Mouse (Mus musculus): ENCODE results near the gene Usp54. TPM values are rescaled to one million over a fixed set of nuclear protein-coding genes. Genes with fewer than 3 reads are reported as not detected.

Gene Usp54
- 16.6 and 18.6 TPM in 2 replicates for polyA plus RNA-seq (2016; fragmentation: Nextera tagmentation; extraction: Ambion mirVana)

DNA sequence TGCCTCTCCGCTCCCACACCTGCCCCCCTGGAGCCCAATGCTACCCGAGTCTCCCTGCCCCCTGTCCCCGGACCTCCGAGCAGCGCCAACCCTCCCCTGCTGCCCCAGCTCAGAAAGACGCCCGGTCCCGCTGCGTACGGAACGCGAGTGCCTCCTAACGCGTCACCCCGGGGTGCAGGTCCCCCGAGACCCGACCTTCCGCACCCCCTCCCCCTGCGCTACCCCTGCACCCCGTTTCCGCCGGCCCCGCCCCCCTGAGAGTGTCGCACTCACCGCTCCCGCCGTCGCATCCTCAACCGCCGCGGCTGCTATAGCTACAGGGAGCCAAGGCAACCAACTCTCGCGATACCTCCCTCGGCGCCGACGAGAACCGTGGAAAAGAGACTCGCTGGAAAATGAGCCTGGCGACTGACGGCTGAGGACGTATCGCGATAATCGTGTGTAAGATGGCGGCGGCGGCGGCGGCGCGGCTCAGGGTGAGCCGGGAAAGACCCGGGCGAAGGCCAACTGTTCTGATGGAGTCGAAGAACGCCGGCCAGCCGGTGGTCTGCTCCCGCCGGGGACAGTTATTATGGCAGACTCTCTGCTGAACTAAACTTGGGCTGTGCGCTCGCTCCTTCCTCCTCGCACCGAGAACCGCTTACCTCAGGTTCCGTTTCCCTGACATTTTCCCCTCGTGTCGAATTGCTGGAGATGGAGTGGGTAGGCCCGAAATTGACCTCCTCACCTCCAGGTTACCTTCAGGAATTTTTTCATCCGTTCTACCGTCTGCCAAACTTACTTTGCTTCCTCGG, at the start of gene Usp54:
Usp54 (minus strand) TSS at position 420 of the 794 bp plus-strand sequence.
- Histone ChIP-seq H3K9me3 (no peaks in the 10 kb centered on the region), H3K4me2 (replicated peaks) (peak within 1 kb of the TSS; percentile 81), H3K4me1 (0 out of 2 replicates have a peak, but pooled peaks cover 8% of the 10 kb centered on the region), H3K36me3 (no peaks in the 10 kb centered on the region), H3K27me3 (no peaks in the 10 kb centered on the region), H3K27ac (replicated peaks) (peak within 1 kb of the TSS; percentile 90), H3K9ac (replicated peaks) (peak within 1 kb of the TSS; percentile 87), H3K4me3 (peak within 1 kb of the TSS; percentile 88)
- under 1% methylated on average over 72 of the region's 73 CpGs for WGBS
- ATAC-seq (ENCODE audit: low FRiP score, low read depth): peak; percentile 97

DNA sequence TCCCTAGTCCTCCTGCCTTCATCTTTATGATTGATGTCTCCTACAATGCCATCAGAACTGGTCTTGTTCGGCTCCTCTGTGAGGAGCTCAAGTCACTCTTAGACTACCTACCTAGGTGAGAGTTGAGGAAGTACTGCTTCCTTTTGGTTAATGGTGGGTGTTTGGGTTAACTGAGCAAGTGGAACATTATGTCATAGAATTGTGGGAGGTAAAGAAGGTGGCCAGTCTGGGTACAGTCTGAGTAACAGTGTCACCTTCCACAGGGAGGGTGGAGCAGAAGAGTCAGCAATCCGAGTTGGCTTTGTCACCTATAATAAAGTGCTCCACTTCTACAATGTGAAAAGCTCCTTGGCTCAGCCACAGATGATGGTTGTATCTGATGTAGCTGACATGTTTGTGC, 48.1 kb upstream of the Usp54 start:
- no peak for ATAC-seq (ENCODE audit: low FRiP score, low read depth)
- Histone ChIP-seq H3K9ac (replicated peaks) (no peak overlapping the region), H3K36me3 (peaks cover 99% of the 10 kb centered on the region), H3K4me2 (replicated peaks) (no peak overlapping the region), H3K9me3 (no peaks in the 10 kb centered on the region), H3K4me3 (no peak overlapping the region), H3K27ac (replicated peaks) (no peak overlapping the region), H3K4me1 (peaks cover 2% of the 10 kb centered on the region; the same call in 1 of the 2 replicates), H3K27me3 (no peaks in the 10 kb centered on the region)
- 92% methylated on average over 2 of the region's 2 CpGs for WGBS

DNA sequence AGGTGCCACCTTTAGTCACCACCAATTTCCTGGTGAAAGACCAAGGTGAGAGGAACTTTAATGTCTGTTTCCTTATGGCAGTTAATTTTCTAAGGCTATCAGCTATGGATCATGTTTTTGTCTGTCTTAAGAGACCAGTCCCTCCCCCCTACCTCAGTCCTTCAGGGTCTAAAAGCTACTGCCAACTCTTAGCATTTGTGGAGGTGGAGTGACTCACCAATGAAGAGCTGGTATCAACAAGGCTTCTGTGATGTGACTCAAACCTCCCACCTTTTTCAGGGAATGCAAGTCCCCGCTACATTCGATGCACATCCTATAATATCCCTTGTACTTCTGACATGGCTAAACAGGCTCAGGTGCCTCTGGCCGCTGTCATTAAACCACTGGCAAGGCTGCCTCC, 45.7 kb upstream of the Usp54 start:
- no peaks in the 10 kb centered on the region for H3K9me3 ChIP-seq
- no peak overlapping the region for H3K9ac ChIP-seq (replicated peaks)
- no peaks in the 10 kb centered on the region for H3K27me3 ChIP-seq
- H3K36me3 ChIP-seq: peaks cover 98% of the 10 kb centered on the region
- H3K27ac ChIP-seq (replicated peaks): no peak overlapping the region
- H3K4me3 ChIP-seq: no peak overlapping the region
- 92% methylated on average over 3 of the region's 3 CpGs for WGBS
- no peak for ATAC-seq (ENCODE audit: low FRiP score, low read depth)
- no peaks in the 10 kb centered on the region for H3K4me1 ChIP-seq
- no peak overlapping the region for H3K4me2 ChIP-seq (replicated peaks)

GRCm38 (mm10) chr14:20682498-20682897, 41.6 kb upstream of the Usp54 start:
- no peak for ATAC-seq (ENCODE audit: low FRiP score, low read depth)
- Histone ChIP-seq H3K4me2 (replicated peaks) (no peak overlapping the region), H3K36me3 (peaks cover 98% of the 10 kb centered on the region), H3K27ac (replicated peaks) (no peak overlapping the region), H3K27me3 (no peaks in the 10 kb centered on the region), H3K4me3 (no peak overlapping the region), H3K9me3 (no peaks in the 10 kb centered on the region), H3K9ac (replicated peaks) (no peak overlapping the region), H3K4me1 (no peaks in the 10 kb centered on the region)
- WGBS: 80% methylated on average over 3 of the region's 3 CpGs

- no peak overlapping the region for H3K4me3 ChIP-seq
- no peaks in the 10 kb centered on the region for H3K9me3 ChIP-seq
- 92% methylated on average over 2 of the region's 2 CpGs for WGBS
- no peak overlapping the region for H3K27ac ChIP-seq (replicated peaks)
- H3K9ac ChIP-seq (replicated peaks): no peak overlapping the region
- no peak overlapping the region for H3K4me2 ChIP-seq (replicated peaks)
- no peaks in the 10 kb centered on the region for H3K4me1 ChIP-seq
- no peak for ATAC-seq (ENCODE audit: low FRiP score, low read depth)
- H3K27me3 ChIP-seq: no peaks in the 10 kb centered on the region
- H3K36me3 ChIP-seq: peaks cover 98% of the 10 kb centered on the region
These were observed 40.9 kb upstream of the Usp54 start for GRCm38 (mm10) chr14:20681742-20682141.

- 95% methylated on average over 4 of the region's 4 CpGs for WGBS
- ATAC-seq (ENCODE audit: low FRiP score, low read depth): no peak
- Histone ChIP-seq H3K4me2 (replicated peaks) (no peak overlapping the region), H3K9me3 (no peaks in the 10 kb centered on the region), H3K4me1 (peaks cover 13% of the 10 kb centered on the region), H3K36me3 (peaks cover 70% of the 10 kb centered on the region), H3K4me3 (no peak overlapping the region), H3K9ac (replicated peaks) (no peak overlapping the region), H3K27me3 (no peaks in the 10 kb centered on the region), H3K27ac (replicated peaks) (no peak overlapping the region)
These were observed 37.0 kb upstream of the Usp54 start for GRCm38 (mm10) chr14:20677906-20678305.

DNA sequence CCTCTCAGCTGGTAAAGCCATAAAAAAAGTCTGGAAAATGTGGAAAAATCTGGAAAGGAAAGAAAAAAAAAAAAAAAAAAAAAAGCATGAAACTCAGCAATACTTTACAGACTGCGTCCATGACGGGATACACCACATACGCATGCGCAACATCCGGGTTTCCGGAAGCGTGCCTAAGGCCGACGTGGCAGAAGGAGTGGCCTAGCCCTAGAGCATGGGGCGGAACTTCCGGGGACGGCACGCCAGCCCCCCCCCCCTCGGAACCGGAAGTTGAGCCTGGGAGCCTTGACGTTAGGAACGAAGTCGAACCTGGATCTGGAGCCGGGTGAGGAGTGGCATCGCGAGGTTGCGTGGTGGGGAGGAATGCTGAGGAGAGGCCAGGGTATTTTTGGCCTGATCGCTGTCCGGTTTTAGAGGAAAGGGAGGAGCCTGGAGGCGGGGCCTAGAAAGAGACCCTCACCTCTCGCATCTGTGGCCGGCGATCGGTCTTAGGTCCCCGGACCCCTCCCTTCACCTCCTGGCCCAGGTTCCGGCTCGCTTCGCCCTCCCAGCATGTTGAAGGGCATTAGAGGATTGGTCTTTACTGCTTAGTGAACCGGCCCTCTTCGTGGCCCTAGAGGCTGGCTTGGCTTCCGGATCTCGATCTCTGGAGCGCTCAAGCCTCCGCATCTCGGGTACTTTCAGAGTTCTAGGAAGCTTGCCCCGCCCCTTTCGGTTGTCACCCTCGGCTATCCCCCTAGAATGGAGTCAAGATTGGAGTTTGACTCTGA, 33.4 kb upstream of the Usp54 start, which contains the start of gene Sec24c:
Sec24c (plus strand) TSS at position 245 of the 770 bp plus-strand sequence.
- peak; percentile 97 for ATAC-seq (ENCODE audit: low FRiP score, low read depth)
- WGBS: 0% methylated on average over 43 of the region's 43 CpGs
- H3K27ac ChIP-seq (replicated peaks): peak within 1 kb of the TSS; percentile 84

GRCm38 (mm10) chr14:20673735-20674063, 32.8 kb upstream of the Usp54 start:
- no peak overlapping the region; the same call in 1 of the 2 replicates for H3K27ac ChIP-seq (replicated peaks)
- peak; percentile 66 for ATAC-seq (ENCODE audit: low FRiP score, low read depth)
- no peaks in the 10 kb centered on the region for H3K9me3 ChIP-seq
- 11% methylated on average over 13 of the region's 13 CpGs for WGBS
- H3K4me3 ChIP-seq: peak overlapping the region; percentile 83
- 0 out of 2 replicates have a peak overlapping the region, but pooled peaks have one; percentile 20 for H3K9ac ChIP-seq (replicated peaks)
- H3K4me1 ChIP-seq: peaks cover 13% of the 10 kb centered on the region
- peaks cover 30% of the 10 kb centered on the region for H3K36me3 ChIP-seq
- H3K27me3 ChIP-seq: peaks cover 2% of the 10 kb centered on the region; the same call in 1 of the 2 replicates
- peak overlapping the region; percentile 73 for H3K4me2 ChIP-seq (replicated peaks)

More for the DNA sequence above, 33.4 kb upstream of the Usp54 start, which contains the start of gene Sec24c:
- H3K4me3 ChIP-seq: peak within 1 kb of the TSS; percentile 83
- peak within 1 kb of the TSS; percentile 86 for H3K9ac ChIP-seq (replicated peaks)
- H3K27me3 ChIP-seq: peaks cover 2% of the 10 kb centered on the region; the same call in 1 of the 2 replicates
- H3K36me3 ChIP-seq: peaks cover 36% of the 10 kb centered on the region
- peaks cover 13% of the 10 kb centered on the region for H3K4me1 ChIP-seq
- peak within 1 kb of the TSS; percentile 73 for H3K4me2 ChIP-seq (replicated peaks)
- no peaks in the 10 kb centered on the region for H3K9me3 ChIP-seq

- WGBS: 87% methylated on average over 2 of the region's 2 CpGs
- Histone ChIP-seq H3K4me1 (peaks cover 13% of the 10 kb centered on the region), H3K4me2 (replicated peaks) (0 out of 2 replicates have a peak overlapping the region, but pooled peaks have one; percentile 73), H3K36me3 (peaks cover 23% of the 10 kb centered on the region), H3K9me3 (no peaks in the 10 kb centered on the region), H3K9ac (replicated peaks) (no peak overlapping the region), H3K27ac (replicated peaks) (no peak overlapping the region), H3K4me3 (no peak overlapping the region), H3K27me3 (peaks cover 5% of the 10 kb centered on the region)
- no peak for ATAC-seq (ENCODE audit: low FRiP score, low read depth)
These were observed 32.1 kb upstream of the Usp54 start for GRCm38 (mm10) chr14:20672990-20673389.

- H3K9ac ChIP-seq (replicated peaks): no peak within 1 kb of the TSS
- no peaks in the 10 kb centered on the region for H3K36me3 ChIP-seq
- H3K4me2 ChIP-seq (replicated peaks): no peak within 1 kb of the TSS
- 81% methylated on average over 8 of the region's 8 CpGs for WGBS
- no peak within 1 kb of the TSS for H3K4me3 ChIP-seq
- no peak within 1 kb of the TSS for H3K27ac ChIP-seq (replicated peaks)
- ATAC-seq (ENCODE audit: low FRiP score, low read depth): no peak
- no peaks in the 10 kb centered on the region for H3K9me3 ChIP-seq
- peaks cover 34% of the 10 kb centered on the region for H3K27me3 ChIP-seq
- 0 out of 2 replicates have a peak, but pooled peaks cover 4% of the 10 kb centered on the region for H3K4me1 ChIP-seq
These were observed 27.4 kb upstream of the Usp54 start, which contains the start of gene Synpo2l for GRCm38 (mm10) chr14:20668154-20668810. TSS of gene Synpo2l (minus strand) at chr14:20668354.

DNA sequence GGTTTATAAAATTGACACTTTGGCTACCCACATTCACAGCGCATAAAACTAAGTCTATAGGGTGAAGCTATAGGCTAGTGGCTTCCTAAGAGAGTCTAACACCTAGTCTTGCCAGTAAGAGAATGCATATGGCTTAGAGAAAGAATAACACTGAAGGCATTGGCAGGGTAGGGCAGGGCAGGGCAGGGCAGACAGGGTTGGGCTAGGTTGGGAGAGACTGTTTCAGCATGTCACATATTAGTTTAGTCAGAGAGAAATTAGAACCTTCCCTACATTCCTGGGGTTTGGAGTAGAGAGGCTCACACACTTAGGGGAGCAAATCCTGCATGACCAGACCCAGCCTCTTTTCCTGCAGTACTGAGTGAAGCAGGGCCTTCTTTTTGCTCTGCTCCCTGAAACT, 26.6 kb upstream of the Usp54 start:
- H3K4me2 ChIP-seq (replicated peaks): no peak overlapping the region
- 0 out of 2 replicates have a peak, but pooled peaks cover 4% of the 10 kb centered on the region for H3K4me1 ChIP-seq
- H3K9ac ChIP-seq (replicated peaks): no peak overlapping the region
- H3K27me3 ChIP-seq: peaks cover 43% of the 10 kb centered on the region
- WGBS: 84% methylated on average over 1 of the region's 1 CpGs
- H3K4me3 ChIP-seq: no peak overlapping the region
- H3K27ac ChIP-seq (replicated peaks): no peak overlapping the region
- no peak for ATAC-seq (ENCODE audit: low FRiP score, low read depth)
- H3K9me3 ChIP-seq: no peaks in the 10 kb centered on the region
- H3K36me3 ChIP-seq: no peaks in the 10 kb centered on the region
